Mouse (Mus musculus) T-cell, adult 2 months (primary cell): ENCODE results near the gene Smyd3.
A peak's percentile ranks its signal among the peaks of the same experiment; 100 is the strongest.
"Not testable (repeated sequence)": the region's sequence is repeated elsewhere in the genome, so short reads cannot be mapped to it uniquely, and the experiment has no call there.

Source experiments
- DNase-seq: peaks from one replicate; pipeline ENCODE4 v3.0.0; 2022; ENCODE audit warnings: low spot score

The Smyd3 gene

DNA sequence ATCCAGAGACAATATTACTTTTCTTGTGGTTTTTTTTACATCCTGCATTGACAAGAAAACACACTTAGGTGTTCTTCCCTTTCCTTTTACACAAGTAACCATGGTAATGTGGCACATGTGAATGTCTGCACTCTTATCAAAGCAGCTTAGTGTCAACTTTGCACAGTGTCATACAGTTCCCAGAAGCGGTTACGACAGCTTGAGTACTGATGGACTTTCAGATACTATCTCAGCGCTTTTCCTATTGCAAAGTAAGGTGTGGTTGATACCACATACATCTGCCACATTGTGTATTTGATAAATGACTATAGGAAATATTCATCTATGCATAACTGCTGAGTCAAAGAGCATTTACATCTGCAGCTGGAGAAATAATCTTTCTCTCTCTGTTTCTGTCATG is 348.1 kb downstream of the Smyd3 start:
- DNase-seq: peak; percentile 60

DNA sequence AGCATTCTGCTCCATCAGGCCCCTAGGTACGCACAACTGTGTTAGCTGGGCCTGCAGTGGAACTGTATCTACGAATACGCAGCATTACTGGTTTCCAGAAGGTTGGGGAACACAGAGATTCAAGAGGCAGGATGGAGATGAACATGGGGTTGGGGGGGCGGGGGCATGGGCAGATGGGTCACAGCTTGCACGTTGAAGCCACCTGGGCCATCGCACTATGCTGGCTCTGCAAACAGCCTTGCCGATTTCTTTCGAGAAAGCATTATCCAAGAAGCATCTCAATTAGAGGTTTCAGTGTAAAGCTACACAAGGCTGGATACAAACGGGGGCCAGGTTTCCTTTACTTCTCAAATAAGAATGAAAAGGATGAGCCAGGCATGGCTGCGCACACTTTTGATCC is 348.7 kb downstream of the Smyd3 start:
- DNase-seq: peak; percentile 6

GRCm38 (mm10) chr1:179164219-179164618 is 353.6 kb downstream of the Smyd3 start:
- not testable (repeated sequence) for DNase-seq

DNA sequence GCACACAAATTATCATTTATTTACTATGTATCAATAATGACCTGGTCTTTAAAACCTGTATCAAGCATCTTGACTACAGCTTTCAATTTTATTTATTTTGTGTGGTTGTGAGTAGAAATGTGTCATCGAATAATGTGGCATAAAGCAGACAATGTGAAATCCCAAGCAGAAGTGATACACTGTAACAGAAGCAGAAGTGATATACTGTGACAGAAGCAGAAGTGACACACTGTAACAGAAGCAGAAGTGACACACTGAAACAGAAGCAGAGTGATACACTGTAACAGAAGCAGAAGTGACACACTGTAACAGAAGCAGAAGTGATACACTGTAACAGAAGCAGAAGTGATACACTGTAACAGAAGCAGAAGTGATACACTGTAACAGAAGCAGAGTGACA is 355.1 kb downstream of the Smyd3 start:
- DNase-seq: not testable (repeated sequence)

DNA sequence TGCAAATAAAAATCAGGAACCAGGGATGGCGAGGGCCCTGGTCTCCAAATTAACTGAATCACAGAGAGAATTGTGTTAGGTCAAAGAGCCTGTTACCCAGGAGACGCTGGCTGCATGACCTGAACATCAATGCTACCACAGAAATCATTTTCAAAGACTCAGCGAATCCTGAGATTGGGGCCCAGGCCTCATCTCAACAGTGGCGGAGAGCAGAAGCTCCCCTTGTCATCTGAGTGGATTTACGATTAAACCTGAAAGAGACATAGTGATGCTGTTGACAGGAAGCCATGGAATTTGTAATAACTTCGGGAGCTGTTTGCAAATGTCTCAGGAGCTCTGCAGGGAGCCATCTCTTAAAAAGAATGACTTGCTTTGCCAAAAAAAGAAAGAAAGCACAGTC is 355.9 kb downstream of the Smyd3 start:
- DNase-seq: no peak

DNA sequence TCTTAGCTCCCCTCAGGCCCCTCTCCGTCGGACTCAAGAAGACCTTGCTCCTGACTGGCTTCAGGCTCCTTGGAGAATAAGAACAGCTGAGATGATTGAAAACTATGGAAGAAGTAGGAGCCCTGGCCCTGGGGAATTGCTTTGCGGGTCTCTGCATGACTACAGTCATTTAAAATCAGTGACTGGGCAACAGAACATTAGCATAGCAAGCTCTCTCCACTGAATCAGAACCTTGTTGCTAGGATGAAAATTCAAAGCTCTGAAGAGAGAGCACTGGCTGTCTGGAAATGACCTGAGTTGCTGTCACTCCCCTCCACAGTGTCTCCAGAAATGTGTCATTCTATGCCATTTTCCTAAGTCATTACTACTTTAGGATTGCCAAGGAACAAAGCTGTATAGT is 357.1 kb downstream of the Smyd3 start:
- no peak for DNase-seq

GRCm38 (mm10) chr1:179152376-179152775 is 365.5 kb downstream of the Smyd3 start:
- DNase-seq: no peak

- DNase-seq: no peak
Observed at GRCm38 (mm10) chr1:179151275-179151674, 366.6 kb downstream of the Smyd3 start.

DNA sequence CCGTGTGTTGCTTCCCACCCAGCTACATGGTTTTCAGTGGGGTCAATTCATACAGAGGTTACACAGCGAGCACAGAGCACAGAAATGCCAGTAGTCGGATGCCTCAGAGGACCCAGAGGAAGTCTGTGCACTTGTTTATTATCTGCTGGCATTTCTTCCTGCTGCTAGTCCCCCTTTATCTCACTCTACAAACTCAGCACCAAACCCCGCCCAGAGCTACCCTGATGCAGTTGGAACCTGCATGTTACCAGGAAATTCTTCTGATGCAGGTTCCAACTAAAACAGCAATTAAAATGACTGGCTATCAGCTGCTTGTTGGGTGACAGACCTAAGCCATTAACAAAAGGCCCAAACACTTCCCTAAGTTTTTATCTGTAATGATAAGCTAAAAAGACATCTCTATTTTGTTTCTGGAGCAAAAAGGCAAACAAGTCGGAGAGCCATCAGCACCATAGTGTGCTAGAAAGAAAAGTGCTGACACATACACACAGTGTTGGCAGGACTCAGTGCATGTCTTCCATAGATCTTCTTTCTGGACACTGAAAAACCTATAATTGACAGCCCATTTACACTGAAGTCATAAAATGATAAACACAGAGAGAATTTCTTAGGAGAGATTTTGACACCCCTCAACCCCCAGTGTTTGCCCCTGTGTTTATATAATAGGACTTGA is 368.2 kb downstream of the Smyd3 start:
- DNase-seq: no peak

DNA sequence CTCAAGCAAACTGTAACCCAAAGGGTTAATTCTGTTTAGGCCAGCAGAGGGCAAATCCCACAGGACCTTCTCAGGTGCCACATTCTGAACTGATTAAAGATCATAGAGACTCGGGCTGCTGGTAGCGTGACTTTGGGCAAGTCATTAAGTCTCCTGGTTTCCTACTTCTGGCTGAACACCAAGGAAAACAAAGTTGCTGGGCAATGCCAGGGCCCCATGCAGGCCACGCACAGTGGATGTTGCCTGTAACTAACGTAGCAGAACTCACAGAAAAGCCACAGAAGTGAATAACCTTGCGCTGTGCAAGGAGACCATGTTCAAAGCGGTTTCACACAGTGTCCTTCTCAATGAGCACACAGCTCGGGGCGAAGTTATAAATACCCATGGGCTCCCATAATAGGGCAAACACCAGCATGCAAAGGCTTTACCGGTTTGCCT is 371.1 kb downstream of the Smyd3 start:
- no peak for DNase-seq

GRCm38 (mm10) chr1:179143154-179143832 is 374.5 kb downstream of the Smyd3 start:
- DNase-seq: no peak

- DNase-seq: peak; percentile 16
Observed at GRCm38 (mm10) chr1:179142177-179142576, 375.7 kb downstream of the Smyd3 start.

GRCm38 (mm10) chr1:179141071-179141650 is 376.7 kb downstream of the Smyd3 start:
- no peak for DNase-seq

GRCm38 (mm10) chr1:179137145-179137477 is 380.7 kb downstream of the Smyd3 start:
- DNase-seq: no peak

- no peak for DNase-seq
Observed at GRCm38 (mm10) chr1:179136461-179137144, 381.2 kb downstream of the Smyd3 start.

GRCm38 (mm10) chr1:179129995-179130394 is 387.8 kb downstream of the Smyd3 start:
- DNase-seq: peak; percentile 20

- no peak for DNase-seq
Observed at GRCm38 (mm10) chr1:179126287-179126686, 391.6 kb downstream of the Smyd3 start.

- no peak for DNase-seq
Observed at GRCm38 (mm10) chr1:179122476-179123229, 395.2 kb downstream of the Smyd3 start.

- DNase-seq: no peak
Observed at GRCm38 (mm10) chr1:179120217-179120966, 397.4 kb downstream of the Smyd3 start.

- no peak for DNase-seq
Observed at GRCm38 (mm10) chr1:179118673-179119072, 399.2 kb downstream of the Smyd3 start.
